In genomic region chr10:85154195-85154594, GRCm38 (mm10) we compare ENCODE assay signal across 9 mouse cellular contexts. TPM values are rescaled to one million over a fixed set of nuclear protein-coding genes. Genes with fewer than 3 reads are reported as not detected.
DNase-seq lines count a peak whose midpoint lies in the region; ATAC-seq lines count a peak whose summit lies in the region.
"Had no signal": no experiment of that assay in that cellular context is flagged by ENCODE, and none has a peak within 500 bp of the region (broad histone marks: within the 10 kb centered on the region; RNA-seq: fewer than 3 reads in every experiment).

No protein-coding gene starts in this region.

- H3K4me1 ChIP-seq in liver, embryonic 13.5 days (replicated peaks): no peaks in the 10 kb centered on the region
- H3K4me1 ChIP-seq: hindbrain, embryonic 15.5 days; stomach, embryonic 15.5 days had no signal

- no peak overlapping the region for H3K4me2 ChIP-seq in liver, embryonic 13.5 days
- H3K4me2 ChIP-seq: hindbrain, embryonic 15.5 days; stomach, embryonic 15.5 days had no signal

- WGBS in liver, embryonic 13.5 days (ENCODE audit: insufficient replicate concordance): 10% methylated on average over 2 of the region's 2 CpGs

- H3K27me3 ChIP-seq in liver, embryonic 13.5 days: no peaks in the 10 kb centered on the region
- H3K27me3 ChIP-seq: hindbrain, embryonic 15.5 days; stomach, embryonic 15.5 days had no signal

- H3K36me3 ChIP-seq in liver, embryonic 13.5 days: 0 out of 2 replicates have a peak, but pooled peaks cover 2% of the 10 kb centered on the region
- H3K36me3 ChIP-seq: stomach, embryonic 15.5 days had no signal

- H3K9ac ChIP-seq in liver, embryonic 13.5 days: no peak overlapping the region
- H3K9ac ChIP-seq: hindbrain, embryonic 15.5 days; stomach, embryonic 15.5 days had no signal

- peak; percentile 86 for ATAC-seq in activated CD4-positive, CD25-positive, alpha-beta regulatory T cell, adult 4 months
- peak; percentile 81; the same call in 1 of the 2 replicates for ATAC-seq in common myeloid progenitor, adult 5-6 weeks (replicated peaks; ENCODE audit: low read depth, poor library complexity, severe bottlenecking)
- no peak for ATAC-seq in liver, embryonic 13.5 days (ENCODE audit: low read depth)

- no peak overlapping the region for H3K27ac ChIP-seq in liver, embryonic 13.5 days
- H3K27ac ChIP-seq: hindbrain, embryonic 15.5 days; stomach, embryonic 15.5 days had no signal

- H3K9me3 ChIP-seq in liver, embryonic 13.5 days (replicated peaks): no peaks in the 10 kb centered on the region
- H3K9me3 ChIP-seq: hindbrain, embryonic 15.5 days; stomach, embryonic 15.5 days had no signal

- DNase-seq in spleen, adult 18-20 months: peak; percentile 19 to 60
- DNase-seq in spleen, adult 12 weeks (ENCODE audit: low spot score): no peak
- peak; percentile 17 to 68 for DNase-seq in kidney, adult 8-10 months
- DNase-seq in liver, embryonic 13.5 days: peak; percentile 11
- DNase-seq in right cerebral cortex, adult 2 months (ENCODE audit: low spot score in 2 of 2): peak; percentile 77 to 79

- no peak overlapping the region for H3K4me3 ChIP-seq in liver, embryonic 13.5 days (replicated peaks)
- H3K4me3 ChIP-seq: hindbrain, embryonic 15.5 days; stomach, embryonic 15.5 days had no signal

RNA-seq across cellular contexts. Expression of gene Mterf2, which starts 26.4 kb away (rescaled TPM):
- polyA plus RNA-seq in activated CD4-positive, CD25-positive, alpha-beta regulatory T cell, adult 4 months (2017; shearing (Covaris generic)): 10 to 100 TPM; 19.3 to 20.2 TPM
- total RNA-seq in common myeloid progenitor, adult 5-6 weeks (2017): 5.3 and 7.9 TPM in 2 replicates
- 6.0 and 7.6 TPM in 2 replicates for polyA plus RNA-seq in liver, embryonic 13.5 days (2015; fragmentation: Nextera tagmentation; extraction: Ambion mirVana)

RNA-seq across cellular contexts. Expression of gene Cry1, which starts 30.7 kb away (rescaled TPM):
- 1 to 10 TPM; 6.1 to 7.0 TPM for polyA plus RNA-seq in activated CD4-positive, CD25-positive, alpha-beta regulatory T cell, adult 4 months (2017; shearing (Covaris generic))
- total RNA-seq in common myeloid progenitor, adult 5-6 weeks (2017): 15.9 and 17.6 TPM in 2 replicates
- polyA plus RNA-seq in liver, embryonic 13.5 days (2015; fragmentation: Nextera tagmentation; extraction: Ambion mirVana): 7.6 and 8.0 TPM in 2 replicates

RNA-seq across cellular contexts. Expression of gene Tmem263, which starts 51.8 kb away (rescaled TPM):
- 10 to 100 TPM; 31.9 to 40.0 TPM for polyA plus RNA-seq in activated CD4-positive, CD25-positive, alpha-beta regulatory T cell, adult 4 months (2017; shearing (Covaris generic))
- 22.5 and 24.7 TPM in 2 replicates for total RNA-seq in common myeloid progenitor, adult 5-6 weeks (2017)
- polyA plus RNA-seq in liver, embryonic 13.5 days (2015; fragmentation: Nextera tagmentation; extraction: Ambion mirVana): 17.5 and 21.1 TPM in 2 replicates

RNA-seq across cellular contexts. Expression of gene Fhl4, which starts 51.9 kb away (rescaled TPM):
- polyA plus RNA-seq in activated CD4-positive, CD25-positive, alpha-beta regulatory T cell, adult 4 months (2017; shearing (Covaris generic)): under 1 TPM; 0.45 to 0.66 TPM
- 0.68 and 2.3 TPM in 2 replicates for total RNA-seq in common myeloid progenitor, adult 5-6 weeks (2017)
- 0.35 TPM in 2 replicates for polyA plus RNA-seq in liver, embryonic 13.5 days (2015; fragmentation: Nextera tagmentation; extraction: Ambion mirVana)
